Mouse (Mus musculus): Measurements from ENCODE around the gene Cacnb4.

Cacnb4 gene

GRCm38 (mm10) chr2:52424747-52425522 is 251.7 kb downstream of the Cacnb4 start, which contains the start of gene Arl5a:
TSS of gene Arl5a (minus strand) at chr2:52424901.
- intact Hi-C loops (cut with DNase I): loop anchor here (10.0 kb wide), 1 partner anchor 170 kb away; no protein-coding TSS in a partner anchor

- intact Hi-C loops (cut with DNase I): loop anchor here (10.0 kb wide), 1 partner anchor 171 kb away; no protein-coding TSS in a partner anchor
Observed at GRCm38 (mm10) chr2:52424248-52424728, 252.3 kb downstream of the Cacnb4 start.

- intact Hi-C loops (cut with DNase I): loop anchor here (10.0 kb wide), 1 partner anchor 171 kb away; no protein-coding TSS in a partner anchor
Observed at GRCm38 (mm10) chr2:52423611-52424247, 252.9 kb downstream of the Cacnb4 start.

- intact Hi-C loops (cut with DNase I): loop anchor here (10.0 kb wide), 1 partner anchor 172 kb away; no protein-coding TSS in a partner anchor
Observed at GRCm38 (mm10) chr2:52422871-52423610, 253.6 kb downstream of the Cacnb4 start.

GRCm38 (mm10) chr2:52421197-52421596 is 255.4 kb downstream of the Cacnb4 start:
- intact Hi-C loops (cut with DNase I): loop anchor here (10.0 kb wide), 1 partner anchor 174 kb away; no protein-coding TSS in a partner anchor

GRCm38 (mm10) chr2:52420001-52420710 is 256.5 kb downstream of the Cacnb4 start:
- intact Hi-C loops (cut with DNase I): loop anchor here (10.0 kb wide), 1 partner anchor 175 kb away; no protein-coding TSS in a partner anchor

GRCm38 (mm10) chr2:52419295-52419694 is 257.3 kb downstream of the Cacnb4 start:
- intact Hi-C loops (cut with DNase I): no loop called here

GRCm38 (mm10) chr2:52412524-52413037 is 264.1 kb downstream of the Cacnb4 start:
- intact Hi-C loops (cut with DNase I): no loop called here

- intact Hi-C loops (cut with DNase I): loop anchor here (5.0 kb wide), 1 partner anchor 104 kb away; no protein-coding TSS in a partner anchor
Observed at GRCm38 (mm10) chr2:52406480-52406879, 270.2 kb downstream of the Cacnb4 start.

- intact Hi-C loops (cut with DNase I): loop anchor here (5.0 kb wide), 1 partner anchor 103 kb away; no protein-coding TSS in a partner anchor
Observed at GRCm38 (mm10) chr2:52405238-52405637, 271.4 kb downstream of the Cacnb4 start.

GRCm38 (mm10) chr2:52394529-52394928 is 282.1 kb downstream of the Cacnb4 start:
- intact Hi-C loops (cut with DNase I): no loop called here

GRCm38 (mm10) chr2:52390415-52390975 is 286.1 kb downstream of the Cacnb4 start:
- intact Hi-C loops (cut with DNase I): no loop called here

- intact Hi-C loops (cut with DNase I): loop anchor here (10.0 kb wide), 1 partner anchor 75 kb away; no protein-coding TSS in a partner anchor
Observed at GRCm38 (mm10) chr2:52389975-52390374, 286.7 kb downstream of the Cacnb4 start.

- intact Hi-C loops (cut with DNase I): loop anchor here (10.0 kb wide), 1 partner anchor 72 kb away; no protein-coding TSS in a partner anchor
Observed at GRCm38 (mm10) chr2:52386451-52386850, 290.2 kb downstream of the Cacnb4 start.

GRCm38 (mm10) chr2:52386037-52386436 is 290.6 kb downstream of the Cacnb4 start:
- intact Hi-C loops (cut with DNase I): loop anchor here (10.0 kb wide), 1 partner anchor 71 kb away; no protein-coding TSS in a partner anchor

GRCm38 (mm10) chr2:52378848-52379261 is 297.8 kb downstream of the Cacnb4 start:
- intact Hi-C loops (cut with DNase I): no loop called here

GRCm38 (mm10) chr2:52378448-52378804 is 298.2 kb downstream of the Cacnb4 start, which contains the start of gene Neb:
TSS of gene Neb (minus strand) at chr2:52378474.
- intact Hi-C loops (cut with DNase I): no loop called here

Data from adrenal gland (tissue).